Mouse (Mus musculus): Measurements from ENCODE around the gene Gm45711.

- no peak for TF ChIP-seq ZNF384 (IDR thresholded peaks at IDR 0.05; ENCODE audit: low read depth, low read length)
- no peak for TF ChIP-seq USF2 (IDR thresholded peaks at IDR 0.05; ENCODE audit: borderline replicate concordance in 1 of 2, insufficient read depth in 1 of 2, low read depth in 1 of 2, low read length in 2 of 2)
- no peak for TF ChIP-seq CTCF (IDR thresholded peaks at IDR 0.05 in 2 of 3, conservative IDR thresholded peaks at IDR 0.05 in 1 of 3; ENCODE audit: control insufficient read depth in 1 of 3, insufficient read depth in 1 of 3, low read depth in 2 of 3, low read length in 3 of 3, poor library complexity in 1 of 3, severe bottlenecking in 1 of 3)
- TF ChIP-seq ELF1 (IDR thresholded peaks at IDR 0.05; ENCODE audit: low read depth, low read length), result no peak
- TF ChIP-seq TBP (IDR thresholded peaks at IDR 0.05; ENCODE audit: low read depth, low read length), result no peak
- TF ChIP-seq ZMIZ1 (IDR thresholded peaks at IDR 0.05; ENCODE audit: low read depth, low read length), result no peak
- no peak for TF ChIP-seq POLR2A (IDR thresholded peaks at IDR 0.05; ENCODE audit: control insufficient read depth in 1 of 2, insufficient read depth in 1 of 2, low read depth in 1 of 2, low read length in 2 of 2, poor library complexity in 1 of 2)
These were observed 15.5 kb downstream of the Gm45711 start for GRCm38 (mm10) chr8:104294396-104294795.

All from MEL (cell line).